Mouse (Mus musculus) megakaryocyte, embryonic 14.5 days (primary cell): ENCODE data around the gene Rpl27a. TPM values are rescaled to one million over a fixed set of nuclear protein-coding genes. Genes with fewer than 3 reads are reported as not detected.

Source experiments
- H3K27me3 ChIP-seq: replicated peaks from 2 replicates; pipeline ENCODE3; 2012; ENCODE audit warnings: inconsistent platforms
- H3K36me3 ChIP-seq: replicated peaks from 2 replicates; pipeline ENCODE3; 2012; ENCODE audit warnings: low read length, inconsistent platforms, mixed read lengths
- H3K4me1 ChIP-seq: 2 replicates; pipeline ENCODE4 v1.6.1; 2012; ENCODE audit warnings: inconsistent platforms
- H3K4me3 ChIP-seq: replicated peaks from 2 replicates; pipeline ENCODE3; 2012; ENCODE audit warnings: moderate library complexity, mild to moderate bottlenecking, inconsistent platforms
- H3K9me3 ChIP-seq: 2 replicates; pipeline ENCODE4 v1.6.1; 2012; ENCODE audit warnings: inconsistent platforms
- FLI1 ChIP-seq: IDR thresholded peaks from 2 replicates; pipeline ENCODE4 v1.6.1; 2012; ENCODE audit warnings: low read length, inconsistent platforms, mixed read lengths
- GATA1 ChIP-seq: IDR thresholded peaks from 3 replicates; pipeline ENCODE4 v1.6.1; 2012; ENCODE audit warnings: mixed read lengths, low read length, inconsistent platforms, borderline replicate concordance
- polyA plus RNA-seq: library from polyadenylated mRNA; stranded (reverse); fragments of >175 nt; gene quantifications from 2 replicates; pipeline ENCODE4 v1.2.3, GENCODE M21; 2012; ENCODE audit warnings: low replicate concordance; ENCODE audit not compliant: insufficient read depth

Rpl27a gene
- polyA plus RNA-seq, 1 experiment, result 9,018 TPM

DNA sequence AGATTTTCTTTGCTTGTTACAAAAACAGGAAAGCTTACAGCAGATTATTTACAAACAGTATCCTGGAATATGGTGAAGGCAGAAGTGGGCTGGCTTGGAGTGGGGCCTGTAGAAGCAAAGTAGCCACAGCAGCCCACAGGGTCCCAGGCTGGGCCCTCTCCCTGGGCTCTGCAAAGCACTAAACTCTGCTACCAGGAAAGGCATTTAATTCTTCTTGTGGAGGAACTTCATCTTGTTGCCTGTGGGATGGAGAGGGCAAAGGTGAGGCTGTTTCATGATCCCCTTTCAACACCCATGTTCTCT, 5.4 kb downstream of the Rpl27a start:
- peaks cover 78% of the 10 kb centered on the region for H3K4me1 ChIP-seq
- H3K9me3 ChIP-seq, result no peaks in the 10 kb centered on the region
- no peak for TF ChIP-seq GATA1
- no peak overlapping the region for H3K4me3 ChIP-seq
- H3K27me3 ChIP-seq, result no peaks in the 10 kb centered on the region
- peaks cover 85% of the 10 kb centered on the region for H3K36me3 ChIP-seq

GRCm38 (mm10) chr7:109524763-109525162, 5.8 kb downstream of the Rpl27a start:
- H3K36me3 ChIP-seq, result peaks cover 88% of the 10 kb centered on the region
- H3K4me3 ChIP-seq, result no peak overlapping the region
- H3K27me3 ChIP-seq, result no peaks in the 10 kb centered on the region
- H3K4me1 ChIP-seq, result peaks cover 79% of the 10 kb centered on the region
- TF ChIP-seq GATA1, result no peak
- TF ChIP-seq FLI1, result no peak
- H3K9me3 ChIP-seq, result no peaks in the 10 kb centered on the region

GRCm38 (mm10) chr7:109525740-109526663, 7.1 kb downstream of the Rpl27a start:
- Histone ChIP-seq H3K4me1 (peaks cover 79% of the 10 kb centered on the region), H3K9me3 (no peaks in the 10 kb centered on the region), H3K36me3 (peaks cover 86% of the 10 kb centered on the region), H3K27me3 (no peaks in the 10 kb centered on the region), H3K4me3 (no peak overlapping the region)
- TF ChIP-seq FLI1 (no peak), GATA1 (no peak)

- Histone ChIP-seq H3K9me3 (no peaks in the 10 kb centered on the region), H3K36me3 (peaks cover 79% of the 10 kb centered on the region), H3K27me3 (no peaks in the 10 kb centered on the region), H3K4me3 (peak overlapping the region; percentile 42), H3K4me1 (peaks cover 79% of the 10 kb centered on the region)
- TF ChIP-seq GATA1 (no peak), FLI1 (no peak)
Observed at GRCm38 (mm10) chr7:109527536-109527935, 8.6 kb downstream of the Rpl27a start.

DNA sequence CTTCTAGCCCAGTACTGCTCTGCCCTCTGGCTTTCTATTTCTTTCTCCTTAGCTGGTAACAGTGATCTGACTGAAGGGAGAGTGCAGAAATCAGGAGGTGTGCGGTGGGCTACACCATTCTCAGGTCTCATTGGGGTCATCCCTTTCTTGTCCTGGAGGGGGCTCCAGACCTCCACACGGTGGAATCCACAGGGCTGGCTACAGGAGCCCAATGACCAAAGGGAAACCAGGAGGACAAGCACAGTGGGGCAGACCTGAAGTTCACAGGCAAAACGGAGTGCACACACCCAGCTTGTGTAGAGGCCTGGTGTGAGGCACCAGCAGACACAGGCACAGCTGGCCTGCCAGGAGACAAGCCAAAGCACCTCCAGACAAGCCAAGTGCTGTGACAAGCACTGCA, 9.4 kb downstream of the Rpl27a start:
- H3K36me3 ChIP-seq, result peaks cover 75% of the 10 kb centered on the region
- peaks cover 78% of the 10 kb centered on the region for H3K4me1 ChIP-seq
- no peaks in the 10 kb centered on the region for H3K9me3 ChIP-seq
- no peak overlapping the region for H3K4me3 ChIP-seq
- TF ChIP-seq FLI1 (no peak), GATA1 (no peak)
- H3K27me3 ChIP-seq, result no peaks in the 10 kb centered on the region

DNA sequence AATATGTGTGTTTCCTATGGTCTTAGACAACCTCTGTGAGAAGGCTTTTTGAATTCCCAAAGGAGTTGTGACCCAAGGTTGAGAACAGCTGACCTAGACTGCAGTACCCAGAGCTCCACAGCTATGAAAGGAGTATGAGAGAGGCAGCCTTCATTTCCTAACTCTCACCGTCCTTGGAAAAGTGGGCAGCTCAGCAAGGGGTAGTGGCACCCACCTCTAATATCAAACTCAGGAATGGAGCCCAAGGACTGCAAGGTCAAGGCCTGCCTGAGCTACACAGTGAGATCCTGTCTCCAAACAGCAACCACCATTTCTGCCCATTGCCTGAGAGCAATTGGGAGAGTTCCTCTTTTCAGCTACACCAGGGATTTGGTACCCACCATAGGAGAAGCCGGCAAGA, 10.8 kb downstream of the Rpl27a start:
- no peak for TF ChIP-seq FLI1
- TF ChIP-seq GATA1, result no peak
- Histone ChIP-seq H3K9me3 (no peaks in the 10 kb centered on the region), H3K36me3 (peaks cover 72% of the 10 kb centered on the region), H3K4me1 (peaks cover 69% of the 10 kb centered on the region), H3K27me3 (peaks cover 2% of the 10 kb centered on the region), H3K4me3 (no peak overlapping the region)

DNA sequence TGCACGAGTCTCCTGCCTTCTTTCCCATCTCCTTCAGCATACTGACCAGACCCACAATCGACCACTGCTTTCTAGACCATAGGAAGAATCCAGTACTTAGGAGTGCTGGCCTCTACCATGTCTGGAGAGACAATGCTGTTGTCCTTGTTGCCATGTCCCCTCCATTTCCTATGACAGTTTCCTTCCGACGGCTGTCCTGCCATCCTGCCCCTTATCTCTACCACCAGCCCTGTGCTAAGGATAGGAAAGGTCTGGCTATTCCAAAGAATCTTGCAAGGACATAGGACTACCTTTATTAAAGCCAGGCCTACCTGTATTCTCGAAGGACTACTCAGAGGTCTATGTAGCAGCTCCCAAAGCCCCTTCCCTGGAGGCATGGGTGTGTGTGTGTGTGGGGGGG, 12.6 kb downstream of the Rpl27a start:
- Histone ChIP-seq H3K27me3 (peaks cover 2% of the 10 kb centered on the region), H3K4me1 (peaks cover 57% of the 10 kb centered on the region), H3K9me3 (no peaks in the 10 kb centered on the region), H3K4me3 (peak overlapping the region; percentile 20), H3K36me3 (peaks cover 65% of the 10 kb centered on the region)
- no peak for TF ChIP-seq FLI1

DNA sequence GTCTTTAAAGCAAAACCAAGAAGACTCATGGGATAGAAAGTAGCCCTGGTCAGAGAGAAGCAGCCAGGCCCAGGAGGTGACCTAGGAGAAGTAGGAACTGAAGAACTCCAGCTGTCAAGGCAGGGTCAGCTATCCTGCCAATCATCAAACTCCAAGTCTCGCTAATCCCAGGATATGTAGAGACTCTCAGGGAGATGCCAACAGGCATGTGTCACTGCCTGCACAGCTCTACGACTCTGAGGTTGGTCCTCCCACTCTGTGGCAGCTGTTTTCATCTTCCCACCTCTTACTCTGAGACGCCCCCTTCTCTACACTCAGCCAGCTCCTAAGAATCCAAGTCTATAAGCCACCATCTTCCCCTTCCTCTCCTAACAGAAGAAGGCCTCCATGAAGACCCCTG, 13.7 kb downstream of the Rpl27a start:
- Histone ChIP-seq H3K36me3 (peaks cover 59% of the 10 kb centered on the region), H3K4me1 (peaks cover 50% of the 10 kb centered on the region), H3K27me3 (peaks cover 2% of the 10 kb centered on the region)

GRCm38 (mm10) chr7:109533129-109533528, 14.2 kb downstream of the Rpl27a start:
- TF ChIP-seq FLI1 (no peak), GATA1 (no peak)
- H3K9me3 ChIP-seq, result no peaks in the 10 kb centered on the region
- peaks cover 2% of the 10 kb centered on the region for H3K27me3 ChIP-seq
- peaks cover 50% of the 10 kb centered on the region for H3K4me1 ChIP-seq
- no peak overlapping the region for H3K4me3 ChIP-seq
- peaks cover 60% of the 10 kb centered on the region for H3K36me3 ChIP-seq

More for the DNA sequence above, 13.7 kb downstream of the Rpl27a start:
- H3K4me3 ChIP-seq, result no peak overlapping the region
- TF ChIP-seq GATA1 (no peak), FLI1 (no peak)
- H3K9me3 ChIP-seq, result no peaks in the 10 kb centered on the region

- TF ChIP-seq GATA1, result no peak
- TF ChIP-seq FLI1, result no peak
- H3K36me3 ChIP-seq, result peaks cover 59% of the 10 kb centered on the region
Observed at GRCm38 (mm10) chr7:109533888-109534287, 14.9 kb downstream of the Rpl27a start.

More at GRCm38 (mm10) chr7:109533888-109534287, 14.9 kb downstream of the Rpl27a start:
- H3K27me3 ChIP-seq, result peaks cover 2% of the 10 kb centered on the region
- H3K9me3 ChIP-seq, result no peaks in the 10 kb centered on the region
- H3K4me3 ChIP-seq, result no peak overlapping the region
- H3K4me1 ChIP-seq, result peaks cover 45% of the 10 kb centered on the region
